ENCODE assay signal across 8 mouse cellular contexts in the genomic region with DNA sequence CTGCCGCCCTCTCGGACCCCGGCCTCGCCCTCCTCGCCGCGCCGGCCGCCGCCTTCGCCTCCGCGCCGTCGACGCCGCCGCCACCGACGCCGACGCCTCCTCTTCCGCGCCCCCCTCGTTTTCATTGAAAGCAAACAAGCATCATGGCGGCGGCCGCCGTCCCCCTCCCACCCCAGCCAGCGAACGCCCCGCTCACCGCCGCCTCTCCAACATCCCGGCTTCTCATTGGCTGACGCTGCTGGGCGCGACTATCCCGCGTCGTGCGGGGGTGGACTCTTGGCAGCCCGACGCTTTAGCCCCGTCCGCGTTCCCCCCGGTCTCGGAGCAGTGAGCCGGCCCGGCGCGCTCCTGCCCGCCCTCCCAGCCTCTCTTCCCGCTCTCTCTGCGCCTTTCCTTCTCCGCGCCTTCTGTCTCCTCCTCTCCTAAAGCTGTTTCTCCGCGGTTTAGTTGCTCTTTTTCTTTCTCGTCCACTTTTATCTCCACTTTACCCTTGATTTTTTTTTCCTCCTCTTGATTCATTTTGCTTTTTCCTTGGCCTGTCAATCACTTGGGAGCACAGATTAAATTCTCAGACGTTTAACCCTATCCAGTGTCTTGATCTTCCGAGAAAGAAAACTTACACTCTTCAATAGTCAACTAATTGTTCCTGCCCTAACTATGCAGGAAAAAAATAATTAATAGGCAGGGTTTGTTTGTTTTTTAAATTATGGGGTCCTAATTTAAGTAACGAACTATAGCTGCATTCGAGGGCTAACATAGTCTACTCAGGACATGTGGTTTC. TPM values are rescaled to one million over a fixed set of nuclear protein-coding genes. Genes with fewer than 3 reads are reported as not detected.
A peak's percentile ranks its signal among the peaks of the same experiment; 100 is the strongest.
DNase-seq lines count a peak whose midpoint lies in the region; ATAC-seq lines count a peak whose summit lies in the region.

A gene (minus strand): TSS at position 169 of the 781 bp plus-strand sequence.

- H3K27ac ChIP-seq in intestine, embryonic 14.5 days (ENCODE audit: low read depth) = peak within 1 kb of the TSS; percentile 91

- under 1% methylated on average over 52 of the region's 65 CpGs for WGBS in intestine, embryonic 14.5 days

- peak; percentile 96 for ATAC-seq in intestine, embryonic 14.5 days (replicated peaks; ENCODE audit: low FRiP score, low TSS enrichment, low read depth)

- H3K4me2 ChIP-seq in intestine, embryonic 14.5 days (ENCODE audit: low read length) = peak within 1 kb of the TSS; percentile 66

- intact Hi-C loops in left cerebral cortex, postnatal 14 days (cut with DNase I) = loop anchor here (5.0 kb wide), 1 partner anchor 60 kb away; no protein-coding TSS in a partner anchor

- H3K27me3 ChIP-seq in intestine, embryonic 14.5 days (replicated peaks; ENCODE audit: control insufficient read depth, insufficient read depth, low read length) = no peaks in the 10 kb centered on the region

- DNase-seq in adrenal gland, adult 18-20 months (ENCODE audit: low spot score in 2 of 2) = peak; percentile 95 to 96
- DNase-seq in embryo, embryonic 11 days = peak; percentile 99
- DNase-seq in gastrocnemius, postnatal 25 days = peak; percentile 98
- DNase-seq in intestine, embryonic 14.5 days (ENCODE audit: low spot score) = peak; percentile 98
- peak; percentile 98 to 99 for DNase-seq in left cerebral cortex, postnatal 14 days (ENCODE audit: low spot score in 2 of 2)
- DNase-seq in mesoderm, embryonic 11.5 days (ENCODE audit: low read depth, low spot score) = peak; percentile 99
- peak; percentile 95 to 96 for DNase-seq in right cerebral cortex, postnatal 36 days (ENCODE audit: low spot score in 2 of 2)
- DNase-seq in yolk sac, embryonic 10.5 days (ENCODE audit: low spot score) = peak; percentile 99

- H3K36me3 ChIP-seq in intestine, embryonic 14.5 days (ENCODE audit: control insufficient read depth, insufficient read depth, low read length) = 0 out of 2 replicates have a peak, but pooled peaks cover 9% of the 10 kb centered on the region

- peak within 1 kb of the TSS; percentile 86 for H3K4me3 ChIP-seq in intestine, embryonic 14.5 days (ENCODE audit: low read depth, low read length)

- no peaks in the 10 kb centered on the region for H3K9me3 ChIP-seq in intestine, embryonic 14.5 days (ENCODE audit: control insufficient read depth, low read length)

- peaks cover 30% of the 10 kb centered on the region; the same call in 1 of the 2 replicates for H3K4me1 ChIP-seq in intestine, embryonic 14.5 days (replicated peaks; ENCODE audit: control insufficient read depth, insufficient read depth, low read length)

- H3K9ac ChIP-seq in intestine, embryonic 14.5 days (ENCODE audit: low read length) = peak within 1 kb of the TSS; percentile 98

RNA-seq across cellular contexts. Expression of the gene that starts here (rescaled TPM):
- 10 to 100 TPM; 34.5 to 42.0 TPM for total RNA-seq in adrenal gland, adult 18-20 months (2021)
- 10 to 100 TPM; 12.7 to 13.5 TPM for total RNA-seq in gastrocnemius, postnatal 25 days (2021)
- polyA plus RNA-seq in intestine, embryonic 14.5 days (2014; fragmentation: Nextera tagmentation; extraction: Ambion mirVana) = 48.5 and 53.3 TPM in 2 replicates
- 10 to 100 TPM; 42.6 to 45.2 TPM for total RNA-seq in left cerebral cortex, postnatal 14 days (2021)

Comparison
In these comparisons a context has a peak if more than half of its experiments do, and no peak if none do; other contexts are left out.
1. Peak in every context shown above with its lines: DNase-seq, ATAC-seq, H3K4me3 ChIP-seq and H3K27ac ChIP-seq.